Mouse (Mus musculus): ENCODE data around the gene Olfr372.
A peak's percentile ranks its signal among the peaks of the same experiment; 100 is the strongest.
"Not testable (repeated sequence)": the region's sequence is repeated elsewhere in the genome, so short reads cannot be mapped to it uniquely, and the experiment has no call there.

The Olfr372 gene

DNA sequence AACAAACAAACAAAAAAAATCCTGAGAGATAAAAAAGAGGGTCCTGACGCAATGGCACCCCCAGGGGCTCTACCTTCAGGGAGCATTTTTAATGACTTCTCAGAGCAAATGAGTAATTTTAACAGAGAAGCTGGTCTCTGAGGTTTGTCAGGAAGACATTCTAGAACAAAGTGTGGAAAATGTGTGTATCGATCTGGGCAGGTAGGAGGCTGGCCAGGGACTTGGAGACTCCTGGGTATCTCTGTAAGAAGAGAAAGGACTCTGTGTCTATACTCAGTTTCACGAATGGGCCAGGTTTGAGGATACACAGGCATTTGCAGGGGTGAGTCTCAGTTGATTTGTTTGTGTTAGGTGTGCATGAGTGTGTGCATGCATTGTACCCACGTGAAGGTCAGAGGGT is at the start of gene Olfr372:
Gene Olfr372, plus strand, starts transcription at position 301 of the 400 bp plus-strand sequence.
- DNase-seq (ENCODE audit: low read depth), result not testable (repeated sequence)

DNA sequence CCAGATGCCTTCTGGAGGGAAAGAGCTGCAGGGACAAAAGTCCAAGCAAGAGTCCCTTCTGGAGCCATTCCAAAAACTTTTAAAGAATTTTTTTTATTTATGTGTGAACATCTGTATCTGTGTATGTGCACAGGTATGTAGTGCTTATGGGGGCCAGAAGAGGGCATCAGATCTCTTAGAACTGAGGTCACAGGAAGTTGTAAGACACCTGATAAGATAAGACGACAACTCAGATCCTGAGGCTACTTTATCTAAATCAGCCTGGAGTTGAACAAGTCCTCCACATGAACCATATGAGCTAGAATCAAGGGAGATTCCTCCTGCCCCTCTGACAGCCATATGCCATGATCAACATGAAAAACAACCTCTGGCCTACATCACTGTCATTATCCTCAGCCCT is 41.6 kb upstream of the Olfr372 start:
- DNase-seq (ENCODE audit: low read depth), result no peak

- no peak for DNase-seq (ENCODE audit: low read depth)
These were observed 40.8 kb upstream of the Olfr372 start for GRCm38 (mm10) chr8:72000223-72000622.

DNA sequence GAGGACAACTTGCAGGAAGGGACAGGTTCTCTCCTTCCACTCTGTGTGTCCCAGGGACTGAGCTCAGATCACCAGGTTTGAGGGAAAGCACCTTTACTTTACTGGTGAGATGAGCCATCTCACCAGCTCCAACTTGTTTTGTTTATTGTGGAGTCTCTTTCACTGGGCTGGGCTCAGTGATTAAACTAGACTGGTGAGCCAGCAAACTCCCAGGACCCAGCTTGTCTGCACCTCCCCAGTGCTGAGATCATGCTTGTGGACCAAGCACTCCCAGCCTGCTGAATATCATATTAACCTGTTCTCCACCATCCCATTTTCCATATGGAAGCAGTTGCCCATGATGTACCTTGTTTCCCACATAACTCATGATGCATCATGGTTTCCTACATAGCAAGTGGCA is 38.1 kb upstream of the Olfr372 start:
- no peak for DNase-seq (ENCODE audit: low read depth)

DNA sequence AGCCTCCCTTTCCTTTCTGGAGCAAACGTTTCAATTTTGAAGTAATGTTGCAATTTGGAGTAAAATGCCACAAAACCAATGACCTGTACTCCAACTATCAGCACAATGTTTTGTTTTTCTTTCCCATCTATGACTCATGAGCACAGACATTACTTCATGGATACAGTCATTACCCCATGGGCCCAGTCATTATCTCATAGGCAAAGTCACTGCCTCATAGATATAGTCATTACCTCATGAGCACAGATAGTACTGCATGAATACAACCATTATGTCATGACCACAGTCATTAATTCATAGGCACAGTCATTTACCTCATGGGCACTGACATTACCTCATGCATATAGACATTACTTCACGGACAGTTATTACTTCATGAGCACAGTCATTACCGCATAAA is 35.1 kb upstream of the Olfr372 start:
- DNase-seq (ENCODE audit: low read depth), result no peak

GRCm38 (mm10) chr8:72006763-72007162 is 34.3 kb upstream of the Olfr372 start:
- DNase-seq (ENCODE audit: low read depth), result no peak

DNA sequence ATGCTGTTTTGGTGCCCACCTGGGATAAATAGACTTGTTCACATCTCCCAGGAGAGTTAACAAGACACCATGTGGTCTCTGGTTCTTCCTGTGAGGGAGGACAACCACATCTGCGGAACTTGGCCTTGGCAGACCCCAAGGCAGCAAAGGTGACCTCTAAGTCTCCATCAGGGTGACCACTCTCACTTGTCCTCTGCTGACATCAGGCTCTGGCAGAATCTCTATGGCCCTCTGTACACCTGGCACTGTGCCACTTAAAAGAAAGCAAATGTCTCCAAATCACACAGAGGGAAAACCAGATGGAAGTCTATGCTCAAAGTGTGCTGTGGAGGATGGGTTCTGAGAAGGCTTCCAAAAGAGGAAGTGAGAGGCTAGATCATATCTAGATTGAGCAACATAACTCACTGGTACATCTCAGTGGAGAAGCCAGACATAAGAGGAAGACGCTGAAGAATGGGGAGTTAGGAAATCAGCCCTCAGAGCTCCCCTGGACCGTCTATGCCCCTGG is 32.8 kb upstream of the Olfr372 start:
- no peak for DNase-seq (ENCODE audit: low read depth)

DNA sequence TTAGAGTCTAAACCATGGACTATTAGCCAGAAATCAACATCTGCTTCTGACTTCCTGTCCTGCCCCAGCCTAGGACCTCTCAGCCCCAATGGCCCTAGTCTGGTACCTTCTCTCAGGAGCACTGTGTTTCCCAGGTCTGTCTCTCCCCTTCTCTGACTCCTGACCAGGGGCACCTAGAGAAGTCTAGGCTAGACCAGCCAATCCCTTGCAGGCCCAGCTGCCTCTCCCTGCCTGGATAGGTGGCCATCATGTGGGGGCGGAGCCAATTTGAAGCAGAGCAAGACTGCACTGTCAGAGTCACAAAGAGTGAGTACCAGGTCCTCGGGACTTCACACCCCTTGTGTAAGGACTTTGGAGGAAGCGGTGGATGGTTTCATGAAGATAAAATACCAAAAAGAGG is 31.5 kb upstream of the Olfr372 start, which contains the start of gene Cyp4f18:
Gene Cyp4f18, minus strand, starts transcription at position 154 of the 400 bp plus-strand sequence.
- no peak for DNase-seq (ENCODE audit: low read depth)

- DNase-seq (ENCODE audit: low read depth), result not testable (repeated sequence)
These were observed 27.4 kb upstream of the Olfr372 start for GRCm38 (mm10) chr8:72013506-72014228.

GRCm38 (mm10) chr8:72017339-72017738 is 23.7 kb upstream of the Olfr372 start:
- DNase-seq (ENCODE audit: low read depth), result not testable (repeated sequence)

DNA sequence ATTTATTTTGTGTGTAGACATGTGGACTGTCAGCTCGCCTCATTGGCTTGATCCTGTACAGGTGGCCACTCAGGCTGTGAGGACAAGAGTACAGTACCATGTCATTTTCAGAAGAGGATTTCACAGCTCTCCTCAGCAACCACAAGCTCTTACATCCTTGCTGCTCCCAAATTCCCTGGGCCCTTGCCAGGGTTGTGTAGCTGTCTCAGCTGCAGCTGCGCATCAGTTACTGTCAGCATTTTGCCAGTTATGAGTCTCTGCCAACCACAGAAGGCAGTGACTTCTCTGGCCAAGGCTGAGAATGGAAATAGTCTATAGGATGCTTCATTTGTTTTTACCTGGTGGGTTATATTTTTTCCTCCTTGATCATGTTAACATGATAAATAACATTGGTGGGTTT is 22.9 kb upstream of the Olfr372 start:
- no peak for DNase-seq (ENCODE audit: low read depth)

DNA sequence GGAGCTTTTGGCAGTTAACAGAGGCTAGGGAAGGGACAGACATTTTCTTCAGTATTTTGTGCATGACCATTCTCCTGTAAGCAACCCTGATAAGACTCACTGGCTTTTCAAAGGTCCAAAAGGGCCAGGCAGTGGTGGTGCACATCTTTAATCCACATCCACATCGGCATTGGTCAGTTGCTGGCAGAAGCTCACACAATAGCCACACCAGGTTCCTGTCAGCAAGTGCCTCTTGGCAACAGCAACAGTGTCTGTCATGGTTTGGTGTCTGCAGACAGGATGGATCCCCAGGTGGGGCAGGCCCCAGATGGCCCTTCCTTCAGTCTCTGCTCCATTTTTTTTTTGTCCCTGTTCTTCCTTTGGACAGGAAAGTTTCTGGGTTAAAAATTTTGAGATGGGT is 22.0 kb upstream of the Olfr372 start:
- DNase-seq (ENCODE audit: low read depth), result not testable (repeated sequence)

GRCm38 (mm10) chr8:72019816-72020215 is 21.2 kb upstream of the Olfr372 start:
- DNase-seq (ENCODE audit: low read depth), result no peak

- DNase-seq (ENCODE audit: low read depth), result not testable (repeated sequence)
These were observed 16.1 kb upstream of the Olfr372 start for GRCm38 (mm10) chr8:72024886-72025285.

GRCm38 (mm10) chr8:72032926-72033325 is 8.1 kb upstream of the Olfr372 start:
- peak; percentile 26 for DNase-seq (ENCODE audit: low read depth)

DNA sequence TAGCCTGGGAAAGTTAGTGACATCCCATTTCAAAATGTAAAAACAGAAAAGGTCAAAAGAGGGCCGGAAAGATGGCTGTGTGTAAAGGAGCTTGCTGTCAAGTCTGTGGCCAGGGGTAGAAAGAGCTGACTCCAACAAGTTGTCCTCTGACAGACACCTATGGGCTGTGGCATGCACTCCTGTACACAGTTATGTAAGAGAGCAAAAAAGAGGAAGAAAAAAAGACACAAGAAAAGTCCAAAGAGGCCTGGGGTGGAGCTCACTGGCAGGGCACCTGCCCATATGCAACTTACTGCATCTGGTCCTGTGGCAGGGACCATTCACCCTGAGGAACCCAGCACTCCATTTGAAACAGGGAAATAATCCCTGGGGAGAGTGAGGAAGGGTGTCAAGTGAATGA is 1.5 kb downstream of the Olfr372 start:
- no peak for DNase-seq (ENCODE audit: low read depth)

DNA sequence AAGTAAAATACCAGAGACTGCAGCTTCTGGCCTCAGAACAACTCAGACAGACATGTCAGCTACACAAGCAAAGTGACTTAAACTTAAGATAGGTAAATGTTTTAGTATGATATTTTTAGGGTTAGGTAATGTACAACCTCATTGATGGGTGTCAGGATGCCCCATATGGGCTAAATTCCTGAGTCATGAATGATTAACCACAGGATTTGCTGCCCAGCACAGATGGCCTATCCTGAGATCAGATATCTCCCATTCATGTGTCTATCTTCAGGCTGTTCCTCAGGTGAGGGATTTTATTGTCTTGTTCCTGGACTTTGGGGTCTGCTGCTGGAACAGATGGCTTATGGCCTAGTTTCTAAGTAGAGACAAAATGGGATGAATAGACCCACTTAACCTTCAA is 13.6 kb downstream of the Olfr372 start:
- DNase-seq (ENCODE audit: low read depth), result not testable (repeated sequence)

DNA sequence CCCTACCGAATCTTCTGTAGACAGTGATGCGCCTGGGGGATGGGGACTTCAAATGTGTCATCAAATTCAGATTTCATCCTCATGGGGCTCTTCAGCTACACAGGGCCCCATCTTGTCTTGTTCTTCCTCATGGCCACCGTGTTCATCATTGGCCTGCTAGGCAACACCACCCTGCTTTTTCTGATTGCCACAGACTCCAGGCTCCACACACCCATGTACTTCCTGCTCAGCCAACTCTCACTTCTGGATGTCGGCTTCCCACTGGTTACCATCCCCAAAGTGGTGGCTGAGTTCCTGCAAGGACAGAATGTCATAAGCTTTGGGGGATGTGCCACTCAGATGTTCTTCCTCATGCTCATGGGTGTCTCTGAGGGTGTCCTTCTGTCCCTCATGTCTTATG is 16.6 kb downstream of the Olfr372 start:
- DNase-seq (ENCODE audit: low read depth), result not testable (repeated sequence)

GRCm38 (mm10) chr8:72066819-72067399 is 25.9 kb downstream of the Olfr372 start:
- peak; percentile 44 for DNase-seq (ENCODE audit: low read depth)

- not testable (repeated sequence) for DNase-seq (ENCODE audit: low read depth)
These were observed 41.9 kb downstream of the Olfr372 start, which contains the start of gene Olfr373 for GRCm38 (mm10) chr8:72082877-72083276. TSS of gene Olfr373 (plus strand) at chr8:72083177.

DNA sequence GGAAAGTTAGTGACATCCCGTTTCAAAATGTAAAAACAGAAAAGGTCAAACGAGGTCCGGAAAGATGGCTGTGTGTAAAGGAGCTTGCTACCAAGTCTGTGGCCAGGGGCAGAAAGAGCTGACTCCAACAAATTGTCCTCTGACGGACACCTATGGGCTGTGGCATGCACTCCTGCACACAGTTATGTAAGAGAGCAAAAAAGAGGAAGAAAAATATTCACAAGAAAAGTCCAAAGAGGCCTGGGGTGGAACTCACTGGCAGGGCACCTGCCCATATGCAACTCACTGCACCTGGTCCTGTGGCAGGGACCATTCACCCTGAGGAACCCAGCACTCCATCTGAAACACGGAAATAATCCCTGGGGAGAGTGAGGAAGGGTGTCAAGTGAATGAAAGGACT is 43.7 kb downstream of the Olfr372 start:
- no peak for DNase-seq (ENCODE audit: low read depth)

GRCm38 (mm10) chr8:72087611-72088010 is 46.6 kb downstream of the Olfr372 start:
- not testable (repeated sequence) for DNase-seq (ENCODE audit: low read depth)

DNA sequence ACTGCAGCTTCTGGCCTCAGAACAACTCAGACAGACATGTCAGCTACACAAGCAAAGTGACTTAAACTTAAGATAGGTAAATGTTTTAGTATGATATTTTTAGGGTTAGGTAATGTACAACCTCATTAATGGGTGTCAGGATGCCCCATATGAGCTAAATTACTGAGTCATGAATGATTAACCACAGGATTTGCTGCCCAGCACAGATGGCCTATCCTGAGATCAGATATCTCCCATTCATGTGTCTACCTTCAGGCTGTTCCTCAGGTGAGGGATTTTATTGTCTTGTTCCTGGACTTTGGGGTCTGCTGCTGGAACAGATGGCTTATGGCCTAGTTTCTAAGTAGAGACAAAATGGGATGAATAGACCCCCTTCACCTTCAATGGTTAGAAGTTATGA is 55.7 kb downstream of the Olfr372 start:
- DNase-seq (ENCODE audit: low read depth), result not testable (repeated sequence)
